Mouse (Mus musculus) forebrain, embryonic 10.5 days (tissue): ENCODE results near the gene 4930451I11Rik. TPM values are rescaled to one million over a fixed set of nuclear protein-coding genes. Genes with fewer than 3 reads are reported as not detected.

ENCODE experiments used
- DNase-seq: peaks from one replicate; pipeline ENCODE4 v3.0.0-alpha.2; 2017; ENCODE audit warnings: low spot score; ENCODE audit errors: extremely low spot score
- H3K27ac ChIP-seq: fragments of 300-500 bp; sonication (generic); 2 replicates; pipeline ENCODE4 v1.5.1; 2016; ENCODE audit warnings: mild to moderate bottlenecking
- H3K27me3 ChIP-seq: fragments of 300-500 bp; sonication (generic); 2 replicates; pipeline ENCODE4 v1.6.1; 2016; ENCODE audit warnings: mild to moderate bottlenecking; ENCODE audit not compliant: poor library complexity, severe bottlenecking
- H3K36me3 ChIP-seq: fragments of 300-500 bp; sonication (generic); replicated peaks from 2 replicates; pipeline ENCODE4 v1.6.1; 2016; ENCODE audit warnings: mild to moderate bottlenecking, moderate library complexity
- H3K4me1 ChIP-seq: fragments of 300-500 bp; sonication (generic); 2 replicates; pipeline ENCODE4 v1.6.1; 2016
- H3K4me3 ChIP-seq: fragments of 300-500 bp; sonication (generic); 2 replicates; pipeline ENCODE4 v1.5.1; 2016; ENCODE audit warnings: mild to moderate bottlenecking, moderate library complexity
- H3K9me3 ChIP-seq: fragments of 300-500 bp; sonication (generic); 2 replicates; pipeline ENCODE4 v1.6.1; 2016; ENCODE audit warnings: mild to moderate bottlenecking, moderate library complexity
- WGBS: fragments of 180-500 bp; shearing (Covaris S2); methylation state at CpG from one replicate; pipeline ENCODE4 v1.1.7; 2016; 5-methylcytosine and 5-hydroxymethylcytosine counted together
- polyA plus RNA-seq: library from polyadenylated mRNA; unstranded; fragments of >200 nt; fragmentation: Nextera tagmentation; extraction: Ambion mirVana; gene quantifications from 2 replicates; pipeline ENCODE4 v1.2.1, GENCODE M21; 2016

The 4930451I11Rik gene
- polyA plus RNA-seq, 1 experiment from 2014 or later, result not detected

GRCm38 (mm10) chr7:126780971-126781635 is 50.3 kb downstream of the 4930451I11Rik start, which contains the start of gene Tbx6:
TSS of gene Tbx6 (plus strand) at chr7:126781483.
- Histone ChIP-seq H3K9me3 (no peaks in the 10 kb centered on the region), H3K27me3 (no peaks in the 10 kb centered on the region), H3K4me3 (peak within 1 kb of the TSS; percentile 59), H3K36me3 (peaks cover 34% of the 10 kb centered on the region), H3K4me1 (peaks cover 63% of the 10 kb centered on the region), H3K27ac (peak within 1 kb of the TSS; percentile 86)
- no peak for DNase-seq
- WGBS, result 7% methylated on average over 22 of the region's 22 CpGs

Other genes with a start within 250 kb of the 4930451I11Rik start
- gene Apobr, start 246.7 kb downstream of the 4930451I11Rik start, polyA plus RNA-seq, result 0.67 and 0.79 TPM in 2 replicates
- gene Cln3, start 245.8 kb downstream of the 4930451I11Rik start, polyA plus RNA-seq, result 20.7 and 25.8 TPM in 2 replicates
- gene Il27, start 236.7 kb downstream of the 4930451I11Rik start, polyA plus RNA-seq, result not detected in 2 replicates
- gene Nupr1, start 200.8 kb downstream of the 4930451I11Rik start, polyA plus RNA-seq, result 1.3 and 2.0 TPM in 2 replicates
- 61.1 and 64.5 TPM in 2 replicates for gene Sgf29, start 182.3 kb downstream of the 4930451I11Rik start, polyA plus RNA-seq
- gene Sult1a1, start 155.2 kb downstream of the 4930451I11Rik start, polyA plus RNA-seq, result 0.16 and 0.40 TPM in 2 replicates
- 213 and 216 TPM in 2 replicates for gene Bola2, start 136.2 kb downstream of the 4930451I11Rik start, polyA plus RNA-seq
- gene Slx1b, start 135.9 kb downstream of the 4930451I11Rik start, polyA plus RNA-seq, result 13.5 and 14.0 TPM in 2 replicates
- 33.6 and 40.3 TPM in 2 replicates for gene Coro1a, start 123.9 kb downstream of the 4930451I11Rik start, polyA plus RNA-seq
- gene Mapk3, start 72.0 kb downstream of the 4930451I11Rik start, polyA plus RNA-seq, result 54.4 and 55.7 TPM in 2 replicates
- gene Gdpd3, start 65.3 kb downstream of the 4930451I11Rik start, polyA plus RNA-seq, result 0.77 and 0.98 TPM in 2 replicates
- 28.9 and 35.0 TPM in 2 replicates for gene Ypel3, start 54.7 kb downstream of the 4930451I11Rik start, polyA plus RNA-seq
- gene Tbx6, start 50.2 kb downstream of the 4930451I11Rik start, polyA plus RNA-seq, result 0.32 and 0.61 TPM in 2 replicates
- gene Ppp4c, start 39.1 kb downstream of the 4930451I11Rik start, polyA plus RNA-seq, result 413 and 423 TPM in 2 replicates
- 2.6 and 2.9 TPM in 2 replicates for gene Fam57b, start 34.0 kb downstream of the 4930451I11Rik start, polyA plus RNA-seq
- gene Doc2a, start 15.8 kb upstream of the 4930451I11Rik start, polyA plus RNA-seq, result 9.8 and 10.1 TPM in 2 replicates
- gene Hirip3, start 30.3 kb upstream of the 4930451I11Rik start, polyA plus RNA-seq, result 57.4 and 65.2 TPM in 2 replicates
- 110 and 117 TPM in 2 replicates for gene Ino80e, start 30.7 kb upstream of the 4930451I11Rik start, polyA plus RNA-seq
- 54.0 and 54.1 TPM in 2 replicates for gene Taok2, start 53.1 kb upstream of the 4930451I11Rik start, polyA plus RNA-seq
- 22.2 and 24.9 TPM in 2 replicates for gene Tmem219, start 91.3 kb upstream of the 4930451I11Rik start, polyA plus RNA-seq
- 17.5 and 18.0 TPM in 2 replicates for gene Kctd13, start 97.2 kb upstream of the 4930451I11Rik start, polyA plus RNA-seq
- 0.21 TPM in 1 of 2 replicates, not detected in the other for gene Asphd1, start 117.9 kb upstream of the 4930451I11Rik start, polyA plus RNA-seq
- 0.72 and 1.2 TPM in 2 replicates for gene Sez6l2, start 118.9 kb upstream of the 4930451I11Rik start, polyA plus RNA-seq
- gene Cdipt, start 144.3 kb upstream of the 4930451I11Rik start, polyA plus RNA-seq, result 84.6 and 85.7 TPM in 2 replicates
- 0.72 and 1.0 TPM in 2 replicates for gene Cdiptos, start 144.5 kb upstream of the 4930451I11Rik start, polyA plus RNA-seq
- 3.3 TPM in 2 replicates for gene Mvp, start 183.0 kb upstream of the 4930451I11Rik start, polyA plus RNA-seq
- gene Pagr1b, start 184.8 kb upstream of the 4930451I11Rik start, polyA plus RNA-seq, result not detected in 2 replicates
- gene Pagr1a, start 185.7 kb upstream of the 4930451I11Rik start, polyA plus RNA-seq, result 92.7 and 121 TPM in 2 replicates
- 32.6 and 46.7 TPM in 2 replicates for gene Gm42742, start 189.5 kb upstream of the 4930451I11Rik start, polyA plus RNA-seq
- 3.5 and 4.0 TPM in 2 replicates for gene Prrt2, start 189.6 kb upstream of the 4930451I11Rik start, polyA plus RNA-seq
- gene Maz, start 195.4 kb upstream of the 4930451I11Rik start, polyA plus RNA-seq, result 60.2 and 65.7 TPM in 2 replicates
- gene Kif22, start 210.8 kb upstream of the 4930451I11Rik start, polyA plus RNA-seq, result 223 and 226 TPM in 2 replicates